Mouse (Mus musculus): ENCODE data around the gene Lrg1.

- TF ChIP-seq CTCF (IDR thresholded peaks at IDR 0.05; ENCODE audit: low read depth, low read length) (peak; percentile 72), TAL1 (conservative IDR thresholded peaks at IDR 0.05; ENCODE audit: low read depth, low read length) (no peak)
These were observed 10.0 kb upstream of the Lrg1 start for GRCm38 (mm10) chr17:56131814-56132213.
